Mouse (Mus musculus): Measurements from ENCODE around the gene Klhl12.
"Not testable (repeated sequence)": the region's sequence is repeated elsewhere in the genome, so short reads cannot be mapped to it uniquely, and the experiment has no call there.

Gene Klhl12

DNA sequence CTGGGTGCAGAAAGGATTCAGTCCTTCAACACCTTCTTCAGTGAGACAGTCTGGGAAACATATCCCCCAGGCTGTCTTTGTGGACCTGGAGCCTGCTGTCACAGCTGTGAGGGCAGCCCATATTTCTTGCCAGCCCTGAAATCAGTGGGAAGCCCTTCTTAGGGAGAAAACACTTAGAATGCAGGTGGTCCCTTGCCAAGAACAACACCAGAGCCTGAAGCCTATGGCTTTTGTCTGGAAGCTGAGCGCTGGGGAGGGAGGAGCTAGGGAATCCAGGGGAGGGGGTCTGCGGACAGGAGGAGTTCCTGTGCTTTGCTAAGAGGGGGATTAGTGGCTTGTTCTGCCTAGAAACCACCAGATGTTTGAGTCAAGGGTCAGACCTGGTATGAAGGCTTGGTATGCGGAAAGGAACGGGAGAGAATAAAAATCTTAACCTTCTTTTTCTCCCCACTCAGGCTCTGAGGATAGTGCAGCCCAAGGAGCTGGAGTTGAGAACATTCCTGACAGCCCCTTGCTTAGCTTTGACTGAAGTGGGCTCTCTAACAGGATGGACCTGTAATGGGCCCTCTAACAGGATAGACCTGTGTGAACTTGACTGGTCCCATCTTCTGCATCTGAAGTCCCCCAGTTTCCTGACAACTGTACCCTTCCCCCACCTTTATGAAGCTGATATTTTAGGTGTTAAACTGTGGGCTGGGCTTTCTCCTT is 61.3 kb downstream of the Klhl12 start:
- peak; percentile 89 for DNase-seq

DNA sequence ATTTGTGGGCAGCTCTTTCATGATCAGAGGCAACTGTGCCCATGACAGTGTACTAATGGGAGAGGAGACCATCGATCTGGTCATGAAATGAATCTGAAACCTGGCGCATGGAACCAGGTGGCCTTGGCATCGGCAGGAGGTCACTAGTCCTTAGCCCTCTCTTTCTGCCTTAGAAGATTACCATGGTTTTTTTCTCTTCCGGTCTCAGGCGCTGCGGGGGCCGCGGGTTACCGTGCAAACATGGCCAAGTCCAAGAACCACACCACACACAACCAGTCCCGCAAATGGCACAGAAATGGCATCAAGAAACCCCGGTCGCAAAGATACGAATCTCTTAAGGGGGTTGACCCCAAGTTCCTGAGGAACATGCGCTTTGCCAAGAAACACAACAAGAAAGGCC is 62.5 kb downstream of the Klhl12 start:
- peak; percentile 91 for DNase-seq

DNA sequence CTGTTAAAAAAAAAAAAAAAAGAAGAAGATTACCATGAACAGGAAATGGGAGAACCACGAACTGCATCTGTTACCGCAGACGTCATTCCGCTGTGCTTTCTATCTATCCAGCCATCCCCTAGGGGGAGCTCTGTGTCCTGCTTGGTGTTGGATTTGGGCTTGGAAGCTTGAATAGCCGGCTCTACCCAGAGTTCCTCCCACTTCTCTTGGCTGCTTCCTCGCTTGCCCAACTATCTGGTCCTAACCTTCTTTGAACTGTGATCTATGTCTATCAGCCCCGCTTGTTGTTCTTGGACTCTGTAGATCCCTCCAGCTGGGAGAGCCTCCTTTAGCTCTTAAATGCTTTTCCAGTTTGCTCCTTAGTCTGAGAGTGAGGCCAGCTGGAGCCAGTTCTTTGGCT is 63.3 kb downstream of the Klhl12 start:
- DNase-seq: peak; percentile 99

DNA sequence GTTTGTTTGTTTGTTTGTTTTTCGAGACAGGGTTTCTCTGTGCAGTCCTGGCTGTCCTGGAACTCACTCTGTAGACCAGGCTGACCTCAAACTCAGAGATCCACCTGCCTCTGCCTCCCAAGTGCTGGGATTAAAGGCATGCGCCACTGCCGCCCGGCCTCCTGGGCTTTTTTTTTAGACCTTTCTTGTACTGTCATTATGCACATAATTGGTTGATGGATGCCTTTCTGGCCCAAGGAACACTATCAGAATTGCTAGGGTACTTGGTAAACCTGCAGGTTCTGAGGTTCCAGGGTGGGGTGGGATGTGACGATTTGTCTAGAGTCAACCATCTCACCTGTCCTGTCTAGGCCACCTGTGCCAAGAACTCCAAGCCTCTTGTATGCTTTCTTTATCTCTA is 63.9 kb downstream of the Klhl12 start:
- peak; percentile 90 for DNase-seq

DNA sequence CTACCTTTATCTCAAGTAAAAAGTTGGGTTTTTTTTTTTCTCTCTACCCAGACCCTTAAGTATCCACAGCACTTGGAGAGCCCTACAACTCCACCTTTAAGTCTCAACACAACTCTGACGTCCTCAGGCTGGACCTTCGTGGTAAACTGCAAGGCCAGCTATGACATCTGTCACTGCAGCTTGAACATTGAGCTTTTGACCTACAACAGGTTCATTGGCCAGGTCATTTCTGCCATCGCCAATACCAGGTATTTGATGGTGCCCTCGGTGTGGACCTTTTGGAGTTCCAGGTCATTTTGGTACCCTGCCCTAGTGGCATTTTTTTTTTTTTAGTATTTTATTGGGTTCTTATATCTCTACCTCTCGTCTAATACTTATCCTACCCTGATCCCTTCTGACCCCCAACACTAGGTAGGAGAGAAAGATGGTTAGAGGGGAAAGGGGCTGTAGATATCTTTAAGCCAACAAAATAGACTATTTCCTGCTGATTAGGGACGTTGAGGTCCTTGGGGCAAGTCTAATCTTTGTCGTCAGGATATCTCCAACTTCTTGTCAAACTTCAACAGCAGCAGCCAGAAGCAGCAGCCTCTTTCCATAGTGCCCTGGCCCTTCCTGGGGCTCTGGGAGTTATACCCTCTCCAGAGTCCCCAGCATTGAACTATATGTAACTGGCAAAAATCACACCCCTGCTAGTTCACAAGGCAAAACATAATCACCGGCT is 64.8 kb downstream of the Klhl12 start:
- DNase-seq: no peak

DNA sequence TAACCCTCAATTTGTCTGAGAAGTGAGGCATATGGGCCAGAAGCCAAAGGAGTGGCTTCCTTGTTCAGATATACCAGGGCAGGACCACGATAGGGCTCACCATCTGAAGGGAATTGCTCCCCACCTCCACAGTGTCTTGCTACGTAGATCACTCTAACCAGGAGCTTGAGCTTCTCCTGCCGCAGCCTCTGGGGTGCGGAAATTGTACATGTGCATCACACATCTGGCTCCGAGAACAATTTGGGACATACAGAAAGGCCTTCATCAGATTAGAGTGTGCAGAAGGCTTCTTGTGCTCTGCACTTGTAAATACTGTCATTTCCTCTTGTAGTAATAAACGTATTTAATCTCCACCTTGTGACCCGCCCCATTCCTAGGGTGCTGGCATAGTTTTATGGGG is 65.8 kb downstream of the Klhl12 start:
- no peak for DNase-seq

DNA sequence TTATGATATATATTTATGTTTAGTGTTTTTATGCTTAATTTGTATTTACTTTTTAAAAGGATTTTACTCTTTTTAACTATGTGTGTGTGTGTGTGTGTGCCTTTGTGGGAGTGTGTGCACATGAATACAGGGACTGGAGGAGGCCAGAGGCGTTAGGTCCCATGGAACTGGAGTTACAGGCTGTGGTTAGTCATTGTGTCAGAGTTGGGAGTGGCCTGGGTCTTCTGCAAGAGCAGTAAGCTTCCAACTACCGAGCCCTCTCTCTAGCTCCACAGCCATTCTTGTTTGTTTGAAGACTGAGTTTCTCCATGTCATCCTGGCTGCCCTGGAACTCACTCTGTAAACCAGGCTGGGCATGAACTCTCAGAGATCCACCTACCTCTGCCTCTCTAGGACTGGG is 67.0 kb downstream of the Klhl12 start:
- no peak for DNase-seq

DNA sequence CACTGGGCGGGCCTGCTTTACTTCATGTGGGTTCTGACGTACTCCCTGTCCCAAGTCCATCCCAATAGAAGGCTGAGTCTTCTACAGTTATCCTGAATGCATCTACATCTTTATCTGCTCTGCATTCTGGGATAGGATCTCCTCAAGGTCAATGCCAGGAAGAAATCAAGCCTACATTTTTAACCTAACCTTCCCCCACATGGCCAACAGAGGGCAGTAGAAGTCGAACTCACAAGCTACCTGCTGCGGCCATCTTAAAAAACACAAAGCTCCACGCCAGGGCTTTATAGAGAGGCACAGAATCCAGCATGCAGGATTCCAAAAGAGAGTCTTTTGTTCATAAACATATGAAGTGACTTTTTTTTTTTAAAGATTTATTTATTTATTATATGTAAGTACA is 69.1 kb downstream of the Klhl12 start:
- DNase-seq: no peak

DNA sequence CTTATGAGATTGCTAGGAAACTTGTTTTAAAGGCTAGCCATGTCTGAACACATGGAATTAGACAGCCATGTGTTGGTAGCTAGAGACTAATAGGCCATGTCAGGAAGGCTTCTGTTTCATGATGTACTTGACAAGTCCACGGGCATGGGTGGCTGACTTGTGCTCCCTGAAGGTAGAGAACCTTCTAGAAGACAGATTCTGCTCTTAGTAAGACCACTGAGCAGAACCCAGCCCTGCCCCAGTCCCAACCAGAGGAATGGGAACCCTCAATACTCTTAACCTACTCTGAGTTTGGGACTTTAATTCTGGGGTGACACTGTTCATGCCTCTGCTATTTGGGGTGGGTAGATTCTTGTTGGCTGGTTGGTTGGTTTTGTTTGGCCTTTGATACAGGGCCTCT is 69.7 kb downstream of the Klhl12 start:
- peak; percentile 68 for DNase-seq

DNA sequence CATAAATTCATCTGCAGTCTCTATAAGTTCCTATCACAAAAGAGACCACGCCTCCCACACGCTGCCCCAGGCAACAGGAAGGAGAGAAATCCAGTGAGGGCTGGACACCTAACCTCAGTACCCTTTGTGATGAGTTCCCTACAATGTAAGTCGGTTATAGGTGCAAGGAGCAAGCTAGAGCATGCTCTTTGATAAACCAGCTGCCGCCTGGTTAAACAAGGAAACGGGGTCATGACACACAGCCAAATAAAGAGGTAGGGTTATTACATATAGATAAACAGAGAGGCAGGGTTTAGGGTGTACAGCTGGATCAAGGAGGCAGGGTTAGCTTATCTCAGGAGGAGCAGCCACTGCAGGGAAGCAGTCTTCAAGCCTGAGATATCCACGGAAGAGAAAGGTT is 71.4 kb downstream of the Klhl12 start:
- no peak for DNase-seq

DNA sequence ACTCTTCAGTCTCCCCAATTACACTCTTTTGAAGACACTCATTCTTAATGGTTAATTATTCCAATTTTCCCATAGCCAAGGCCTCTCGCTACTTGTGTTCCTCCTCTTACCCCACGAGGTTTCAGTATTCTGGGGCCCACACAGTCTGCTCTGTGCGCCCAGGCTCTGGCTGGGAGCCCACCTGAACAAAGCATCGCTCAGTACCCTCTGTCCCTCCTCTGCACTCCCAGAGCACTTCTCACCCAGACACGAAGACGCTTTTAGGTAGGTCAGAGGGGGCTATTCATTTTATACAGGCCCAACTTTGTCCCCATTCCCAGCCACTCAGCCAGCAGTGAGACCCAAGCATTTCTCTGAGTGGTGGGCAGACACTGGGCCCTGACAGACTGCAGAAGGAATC is 75.3 kb downstream of the Klhl12 start:
- no peak for DNase-seq

DNA sequence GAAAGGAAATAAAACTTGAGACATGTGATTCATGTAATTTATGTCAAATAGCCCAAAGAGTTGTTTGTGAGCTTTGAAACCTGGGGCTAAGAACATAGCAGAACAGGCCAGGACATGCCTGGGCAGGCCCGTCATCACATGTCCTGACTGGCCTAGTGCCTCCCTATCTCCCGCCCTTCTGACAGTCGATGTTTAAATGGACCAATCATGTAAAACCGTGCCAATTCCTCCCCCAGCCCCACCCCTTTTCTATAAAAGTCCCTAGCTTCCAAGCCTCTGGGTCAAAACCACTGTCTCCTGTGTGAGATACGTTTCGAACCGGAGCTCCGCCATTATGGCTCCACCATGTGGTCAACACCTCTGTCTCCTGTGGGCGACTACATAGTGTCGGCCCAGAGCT is 78.4 kb downstream of the Klhl12 start:
- not testable (repeated sequence) for DNase-seq

DNA sequence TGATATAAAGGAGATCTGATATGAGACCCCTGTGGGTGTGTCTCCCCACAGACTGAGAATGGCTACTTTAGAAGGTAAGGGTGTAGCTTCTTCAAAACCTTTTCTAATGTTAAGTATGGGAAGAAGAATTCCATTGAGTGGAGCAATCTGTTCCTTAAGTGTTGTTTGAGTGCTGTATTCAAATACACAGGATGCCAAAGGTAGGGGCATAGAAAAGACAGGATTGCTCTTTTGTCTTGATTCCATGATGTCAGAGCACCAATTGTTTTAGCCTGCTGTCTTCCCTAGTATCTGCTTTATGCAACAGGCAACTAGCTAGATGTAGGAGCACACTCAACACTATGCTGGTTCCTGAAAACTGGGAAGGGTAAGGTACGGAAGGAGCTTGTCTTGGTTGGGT is 79.7 kb downstream of the Klhl12 start:
- no peak for DNase-seq

DNA sequence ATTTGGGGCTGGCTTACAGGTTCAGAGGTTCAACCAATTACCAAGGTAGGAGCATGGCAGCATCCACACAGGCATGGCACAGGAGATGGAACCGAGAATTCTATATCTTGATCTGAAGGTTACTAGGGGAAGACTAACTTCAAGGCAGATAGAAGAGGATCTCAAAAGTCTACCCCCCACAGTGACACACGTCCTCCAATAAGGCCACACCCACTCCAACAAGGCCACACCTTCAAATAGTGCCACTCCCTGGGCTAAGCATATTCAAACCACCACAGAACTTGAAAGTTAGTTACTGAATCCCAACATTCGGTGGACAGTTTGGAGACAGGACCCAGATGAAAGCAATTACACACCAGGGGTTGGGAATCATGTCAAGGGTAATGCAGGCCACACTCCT is 80.2 kb downstream of the Klhl12 start:
- DNase-seq: no peak

DNA sequence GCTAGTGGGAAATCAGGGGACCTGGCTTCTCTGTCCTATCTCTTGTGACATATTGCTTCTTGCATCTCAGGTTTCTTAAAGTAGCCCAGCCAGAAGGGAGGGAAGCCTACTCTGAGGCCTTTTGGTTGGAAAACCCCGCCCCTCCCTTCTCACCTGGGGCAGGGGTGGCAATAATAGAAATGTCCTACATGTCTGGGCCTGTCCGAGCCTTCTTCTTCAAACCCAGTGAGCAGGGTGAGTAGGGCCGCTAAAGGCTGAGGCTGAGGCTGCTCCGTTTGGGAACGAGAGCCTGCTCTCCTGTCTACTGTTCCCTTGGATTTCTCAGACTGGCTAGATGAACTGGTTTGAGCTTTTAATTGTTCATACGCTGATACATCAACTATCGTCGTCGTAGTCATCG is 85.3 kb downstream of the Klhl12 start:
- no peak for DNase-seq
